Comparison of ENCODE assay signal across 10 mouse cellular contexts in the genomic region with DNA sequence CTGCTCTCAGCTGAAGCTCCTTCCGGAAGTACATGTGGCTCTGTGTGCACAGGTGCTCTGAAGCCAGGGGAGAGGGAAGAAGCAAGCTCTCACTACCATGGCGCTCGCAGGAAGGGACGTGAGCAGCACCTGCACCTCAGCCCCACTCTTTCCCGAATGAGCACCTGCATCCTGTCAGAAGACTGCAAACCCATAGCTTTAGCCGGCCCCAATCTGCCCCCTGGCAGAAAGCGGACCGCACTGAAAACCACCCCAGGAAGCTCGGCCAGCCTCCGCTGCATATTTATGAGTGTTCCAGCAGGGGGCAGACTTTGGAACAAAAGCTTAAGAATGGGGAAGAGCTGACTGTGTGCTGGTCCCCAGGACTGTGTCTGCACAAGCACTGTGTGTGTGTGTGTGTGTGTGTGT. TPM values are rescaled to one million over a fixed set of nuclear protein-coding genes. Genes with fewer than 3 reads are reported as not detected.
DNase-seq lines count a peak whose midpoint lies in the region; ATAC-seq lines count a peak whose summit lies in the region.
"Had no signal": no experiment of that assay in that cellular context is flagged by ENCODE, and none has a peak within 500 bp of the region (broad histone marks: within the 10 kb centered on the region; RNA-seq: fewer than 3 reads in every experiment).

No protein-coding gene starts in this region.

- H3K27me3 ChIP-seq in forebrain, embryonic 11.5 days (ENCODE audit: control insufficient read depth, insufficient read depth, low read length), result no peaks in the 10 kb centered on the region
- no peaks in the 10 kb centered on the region for H3K27me3 ChIP-seq in forebrain, embryonic 10.5 days (ENCODE audit: poor library complexity, severe bottlenecking)
- H3K27me3 ChIP-seq in midbrain, embryonic 14.5 days (ENCODE audit: control insufficient read depth, insufficient read depth, low read length), result no peaks in the 10 kb centered on the region
- no peaks in the 10 kb centered on the region for H3K27me3 ChIP-seq in midbrain, embryonic 10.5 days (ENCODE audit: low read depth, poor library complexity, severe bottlenecking)
- H3K27me3 ChIP-seq: embryonic facial prominence, embryonic 12.5 days had no signal

- no peak overlapping the region for H3K9ac ChIP-seq in forebrain, embryonic 11.5 days (ENCODE audit: low read length)
- no peak overlapping the region for H3K9ac ChIP-seq in midbrain, embryonic 14.5 days (replicated peaks; ENCODE audit: low read length)
- H3K9ac ChIP-seq: embryonic facial prominence, embryonic 12.5 days had no signal

- 37% methylated on average over 10 of the region's 10 CpGs for WGBS in forebrain, embryonic 11.5 days
- 35% methylated on average over 10 of the region's 10 CpGs for WGBS in forebrain, embryonic 10.5 days
- WGBS in midbrain, embryonic 14.5 days, result 38% methylated on average over 10 of the region's 10 CpGs
- 41% methylated on average over 10 of the region's 10 CpGs for WGBS in midbrain, embryonic 10.5 days

- H3K9me3 ChIP-seq in forebrain, embryonic 11.5 days (ENCODE audit: control insufficient read depth, low read length), result no peaks in the 10 kb centered on the region
- H3K9me3 ChIP-seq in forebrain, embryonic 10.5 days, result no peaks in the 10 kb centered on the region
- no peaks in the 10 kb centered on the region for H3K9me3 ChIP-seq in midbrain, embryonic 14.5 days (ENCODE audit: control insufficient read depth, low read length)
- H3K9me3 ChIP-seq in midbrain, embryonic 10.5 days (replicated peaks), result no peaks in the 10 kb centered on the region
- H3K9me3 ChIP-seq: embryonic facial prominence, embryonic 12.5 days had no signal

- H3K4me3 ChIP-seq in forebrain, embryonic 11.5 days (ENCODE audit: low read depth, low read length), result no peak overlapping the region
- H3K4me3 ChIP-seq in forebrain, embryonic 10.5 days, result no peak overlapping the region
- no peak overlapping the region for H3K4me3 ChIP-seq in midbrain, embryonic 14.5 days (replicated peaks; ENCODE audit: low read depth, low read length)
- no peak overlapping the region for H3K4me3 ChIP-seq in midbrain, embryonic 10.5 days
- H3K4me3 ChIP-seq: embryonic facial prominence, embryonic 12.5 days had no signal

- H3K4me2 ChIP-seq in forebrain, embryonic 11.5 days (ENCODE audit: low read depth, low read length, severe bottlenecking), result no peak overlapping the region
- H3K4me2 ChIP-seq in midbrain, embryonic 14.5 days (ENCODE audit: low read length), result no peak overlapping the region
- H3K4me2 ChIP-seq: embryonic facial prominence, embryonic 12.5 days had no signal

- no peak overlapping the region for H3K27ac ChIP-seq in forebrain, embryonic 11.5 days (ENCODE audit: low read depth, low read length)
- H3K27ac ChIP-seq in forebrain, embryonic 10.5 days, result no peak overlapping the region
- no peak overlapping the region for H3K27ac ChIP-seq in midbrain, embryonic 14.5 days (replicated peaks; ENCODE audit: low read depth, low read length)
- H3K27ac ChIP-seq in midbrain, embryonic 10.5 days (replicated peaks), result no peak overlapping the region
- H3K27ac ChIP-seq: embryonic facial prominence, embryonic 12.5 days had no signal

- DNase-seq in forebrain, embryonic 11.5 days (ENCODE audit: low spot score), result peak; percentile 51
- DNase-seq in forebrain, embryonic 10.5 days (ENCODE audit: extremely low spot score, low spot score), result no peak
- DNase-seq in midbrain, embryonic 14.5 days, result peak; percentile 43
- no peak for DNase-seq in midbrain, embryonic 10.5 days (ENCODE audit: low spot score)
- peak; percentile 86 for DNase-seq in thymus, postnatal 14 days
- no peak for DNase-seq in kidney, adult 9 months
- no peak for DNase-seq in urinary bladder, postnatal 14 days (ENCODE audit: low spot score)

- H3K4me1 ChIP-seq in forebrain, embryonic 11.5 days (replicated peaks; ENCODE audit: control insufficient read depth, insufficient read depth, low read length), result no peaks in the 10 kb centered on the region
- peaks cover 16% of the 10 kb centered on the region for H3K4me1 ChIP-seq in forebrain, embryonic 10.5 days
- H3K4me1 ChIP-seq in midbrain, embryonic 14.5 days (ENCODE audit: control insufficient read depth, insufficient read depth, low read length), result peaks cover 8% of the 10 kb centered on the region; the same call in 1 of the 2 replicates
- peaks cover 25% of the 10 kb centered on the region for H3K4me1 ChIP-seq in midbrain, embryonic 10.5 days
- H3K4me1 ChIP-seq: embryonic facial prominence, embryonic 12.5 days had no signal

- H3K36me3 ChIP-seq in forebrain, embryonic 11.5 days (ENCODE audit: control insufficient read depth, insufficient read depth, low read length), result no peaks in the 10 kb centered on the region; the same call in 1 of the 2 replicates
- H3K36me3 ChIP-seq in forebrain, embryonic 10.5 days (replicated peaks), result peaks cover 6% of the 10 kb centered on the region; the same call in 1 of the 2 replicates
- no peaks in the 10 kb centered on the region for H3K36me3 ChIP-seq in midbrain, embryonic 14.5 days (ENCODE audit: control insufficient read depth, insufficient read depth, low read length)
- peaks cover 12% of the 10 kb centered on the region for H3K36me3 ChIP-seq in midbrain, embryonic 10.5 days

- ATAC-seq in forebrain, embryonic 11.5 days (replicated peaks; ENCODE audit: low FRiP score), result 0 out of 2 replicates have a peak, but pooled peaks have one; percentile 31
- no peak for ATAC-seq in midbrain, embryonic 14.5 days (ENCODE audit: low FRiP score, low TSS enrichment)
- peak; percentile 77 for ATAC-seq in inflammation-experienced regulatory T-cells, adult 6 months

RNA-seq across cellular contexts. Expression of a gene that starts 17.2 kb away (rescaled TPM):
- not detected in 2 replicates for polyA plus RNA-seq in forebrain, embryonic 11.5 days (2014; fragmentation: Nextera tagmentation; extraction: Ambion mirVana)
- not detected in 2 replicates for polyA plus RNA-seq in forebrain, embryonic 10.5 days (2016; fragmentation: Nextera tagmentation; extraction: Ambion mirVana)
- not detected in 2 replicates for polyA plus RNA-seq in midbrain, embryonic 14.5 days (2014; fragmentation: Nextera tagmentation; extraction: Ambion mirVana)
- polyA plus RNA-seq in midbrain, embryonic 10.5 days (2016; fragmentation: Nextera tagmentation; extraction: Ambion mirVana), result not detected in 2 replicates
- not detected for polyA plus RNA-seq in inflammation-experienced regulatory T-cells, adult 6 months (2017; shearing (Covaris generic))
- polyA plus RNA-seq: embryonic facial prominence, embryonic 12.5 days; limb, embryonic 14.5 days had no signal

Comparison
In these comparisons a context has a peak if more than half of its experiments do, and no peak if none do; other contexts are left out.
1. DNase-seq: peak in forebrain, embryonic 11.5 days (single experiment), midbrain, embryonic 14.5 days (single experiment) and thymus, postnatal 14 days (single experiment); none in forebrain, embryonic 10.5 days (single experiment), midbrain, embryonic 10.5 days (single experiment), kidney, adult 9 months (single experiment) and urinary bladder, postnatal 14 days (single experiment).